Mouse (Mus musculus) brain, adult 10 weeks (tissue): ENCODE measurements around the gene E030025P04Rik. TPM values are rescaled to one million over a fixed set of nuclear protein-coding genes. Genes with fewer than 3 reads are reported as not detected.

ENCODE experiments used
- polyA plus RNA-seq: library from polyadenylated mRNA; stranded (reverse); fragments of 350-450 nt; fragmentation: Illumina TruSeq; extraction: RNeasy Lipid Tissue Mini Kit (QIAGEN cat#74804); gene quantifications from one replicate; pipeline ENCODE4 v1.2.3, GENCODE M21; 2015; ENCODE audit warnings: low read depth, low replicate concordance

The E030025P04Rik gene
- not detected for polyA plus RNA-seq

DNA sequence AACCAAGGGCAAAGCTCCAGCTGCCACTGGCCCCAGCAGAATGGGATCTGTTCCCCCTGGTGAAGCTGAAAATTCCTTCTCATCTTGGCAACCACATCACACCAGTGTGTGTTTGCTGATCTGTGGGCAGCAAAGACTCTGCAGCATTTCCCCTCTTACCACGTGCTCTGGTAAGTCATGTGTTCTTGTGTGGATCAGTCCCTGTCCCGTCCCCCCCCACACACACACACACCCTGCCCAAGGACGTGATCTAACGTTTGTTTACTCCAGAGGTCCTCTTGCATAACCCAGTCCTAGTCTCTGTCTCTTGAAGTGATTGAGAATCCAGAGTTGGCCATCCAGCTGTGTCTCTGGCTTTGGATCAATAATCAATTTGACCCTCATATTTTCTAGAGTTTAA lies at the start of gene E030025P04Rik:
E030025P04Rik (minus strand) TSS at position 134 of the 400 bp plus-strand sequence.

Other genes starting within 250 kb of the E030025P04Rik start
- gene Axin2, start 224.0 kb downstream of the E030025P04Rik start, polyA plus RNA-seq, result 14.1 TPM
- 69.2 TPM for gene Rgs9, start 153.8 kb upstream of the E030025P04Rik start, polyA plus RNA-seq
- 28.8 TPM for gene Gna13, start 218.5 kb upstream of the E030025P04Rik start, polyA plus RNA-seq